Mouse (Mus musculus) WW6 (cell line): Measurements from ENCODE around the gene Dtnbp1.

Experiments used
- DNase-seq: peaks from one replicate; pipeline ENCODE4 v3.0.0-alpha.2; 2013; ENCODE audit warnings: low read depth, low spot score

Dtnbp1 gene

DNA sequence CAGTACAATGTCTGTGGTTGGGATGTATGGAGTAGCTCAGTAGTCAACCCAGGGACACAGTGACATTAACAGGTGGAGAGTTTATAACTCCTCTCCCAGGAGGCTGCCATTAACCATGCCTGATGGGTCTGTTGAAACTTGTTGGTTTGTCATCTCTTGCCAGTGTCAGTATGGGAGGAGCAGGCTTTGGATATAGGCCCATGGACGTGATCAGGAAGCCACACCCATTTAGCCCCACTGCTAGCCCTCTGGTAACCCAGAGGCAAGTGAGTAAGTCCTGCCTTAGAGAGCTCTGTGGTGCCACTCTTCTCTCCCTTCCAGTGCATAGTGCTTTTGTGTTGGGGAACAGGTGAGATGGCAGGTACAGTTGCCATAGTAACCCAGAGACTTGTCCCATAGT lies 97.7 kb downstream of the Dtnbp1 start:
- DNase-seq = no peak

DNA sequence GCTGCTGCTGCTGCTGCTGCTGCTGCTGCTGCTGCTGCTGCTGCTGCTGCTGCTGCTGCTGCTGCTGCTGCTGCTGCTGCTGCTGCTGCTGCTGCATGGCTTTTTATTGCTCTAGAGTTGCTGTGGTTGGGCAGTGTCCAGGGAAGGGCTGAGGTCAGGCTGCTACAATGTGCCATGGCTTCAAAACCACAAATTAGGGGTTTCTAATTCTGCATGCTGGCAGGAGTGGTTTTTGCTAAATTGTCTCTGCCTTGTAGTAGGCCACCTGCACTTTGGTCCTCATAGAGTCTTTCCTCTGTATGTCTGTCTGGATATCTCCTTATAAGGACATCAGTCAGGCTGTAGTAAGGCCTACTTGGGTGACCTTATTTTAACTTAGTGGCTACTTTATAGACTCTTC lies 98.5 kb downstream of the Dtnbp1 start:
- DNase-seq = no peak

DNA sequence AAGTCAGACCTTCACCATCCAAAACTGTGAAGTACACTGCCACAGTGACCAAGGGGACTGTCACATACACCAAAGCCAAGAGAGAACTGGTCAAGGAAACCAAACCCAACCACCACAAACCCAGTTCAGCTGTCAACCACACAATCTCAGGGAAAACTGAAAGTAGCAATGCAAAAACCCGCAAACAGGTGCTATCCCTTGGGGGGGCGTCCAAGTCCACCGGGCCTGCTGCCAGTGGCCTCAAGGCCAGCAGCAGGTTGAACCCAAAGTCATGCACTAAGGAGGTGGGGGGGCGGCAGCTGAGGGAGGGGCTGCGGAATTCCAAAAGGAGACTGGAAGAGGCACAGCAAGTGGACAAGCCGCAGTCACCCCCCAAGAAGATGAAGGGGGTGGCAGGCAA lies 99.6 kb downstream of the Dtnbp1 start:
- DNase-seq = no peak

DNA sequence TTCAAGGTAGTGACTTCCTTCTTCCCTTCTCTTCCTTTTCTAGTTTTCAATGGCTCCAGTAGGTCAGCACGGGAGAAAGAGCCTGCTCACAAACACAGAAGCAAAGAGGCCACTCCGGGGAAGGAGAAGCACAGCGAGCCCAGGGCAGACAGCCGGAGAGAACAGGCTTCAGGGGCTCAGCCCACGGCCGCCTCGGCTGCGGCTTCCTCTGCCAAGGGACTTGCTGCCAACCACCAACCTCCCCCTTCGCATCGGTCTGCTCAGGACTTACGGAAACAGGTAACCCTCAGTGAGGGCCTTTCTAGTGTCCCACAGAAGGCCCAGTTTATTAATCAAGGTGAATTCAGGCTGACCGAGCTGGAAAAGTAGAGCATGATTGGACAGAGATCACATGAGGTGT lies 105.7 kb downstream of the Dtnbp1 start:
- no peak for DNase-seq

DNA sequence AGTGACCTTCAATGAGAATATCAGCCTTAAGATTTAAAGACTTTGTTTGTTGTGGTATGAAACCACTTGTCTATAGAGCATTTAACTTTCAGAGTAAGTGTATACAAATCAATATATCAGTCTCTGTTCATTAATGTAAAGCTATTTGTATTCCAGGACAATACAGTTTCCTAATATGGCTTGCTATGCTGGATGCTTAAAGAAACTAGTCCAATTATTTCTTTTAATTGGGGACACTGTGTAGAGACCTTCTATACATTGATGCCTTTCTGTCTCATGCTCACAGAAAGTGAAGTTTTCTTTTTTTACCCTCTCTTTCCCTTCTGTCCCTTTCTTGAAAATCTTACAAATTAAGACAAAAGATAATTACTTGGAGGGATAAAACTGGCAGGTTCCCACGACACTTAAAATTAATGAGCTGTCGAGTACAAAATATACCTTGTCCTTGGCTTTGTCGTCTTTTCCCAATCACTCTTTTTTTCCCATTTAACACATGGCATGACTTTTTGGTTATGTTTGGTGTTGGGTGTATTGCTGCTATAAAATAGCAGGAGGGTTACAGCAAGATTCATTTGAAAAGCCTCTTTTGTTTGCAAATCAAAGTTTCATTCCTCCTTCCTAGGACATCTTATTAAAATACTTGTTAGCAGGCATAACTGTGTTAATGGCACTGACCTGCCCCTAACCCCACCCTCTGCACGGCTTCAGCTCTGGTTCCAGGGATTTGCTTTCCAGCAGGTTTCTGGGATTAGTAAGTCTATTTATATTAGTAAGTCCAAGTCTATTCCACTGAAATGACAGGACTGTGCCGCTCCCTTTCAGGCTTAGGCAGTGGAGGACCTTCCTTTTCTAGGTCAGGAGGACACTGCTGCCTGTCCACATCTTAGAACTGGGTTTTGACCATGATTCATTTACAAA lies 109.9 kb downstream of the Dtnbp1 start:
- no peak for DNase-seq

DNA sequence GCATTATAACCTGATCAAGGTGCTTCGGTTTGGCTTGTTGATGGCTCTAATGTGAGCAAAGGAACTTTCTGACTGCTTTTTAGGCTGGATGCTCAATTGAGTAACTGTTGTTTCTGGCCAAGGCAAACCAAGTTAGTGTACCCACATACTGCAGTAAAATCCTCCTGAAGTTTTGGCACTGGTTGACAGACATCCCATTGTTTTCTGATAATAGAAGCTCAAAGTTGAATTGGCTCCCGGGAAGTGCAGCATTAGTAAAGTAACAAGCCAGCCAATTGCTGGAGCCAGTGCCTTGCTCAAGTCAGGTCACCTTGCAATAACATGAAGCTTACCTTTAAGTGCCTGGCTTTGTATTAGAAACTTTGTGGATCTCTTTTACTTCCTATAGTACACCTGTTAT lies 111.3 kb downstream of the Dtnbp1 start:
- no peak for DNase-seq

DNA sequence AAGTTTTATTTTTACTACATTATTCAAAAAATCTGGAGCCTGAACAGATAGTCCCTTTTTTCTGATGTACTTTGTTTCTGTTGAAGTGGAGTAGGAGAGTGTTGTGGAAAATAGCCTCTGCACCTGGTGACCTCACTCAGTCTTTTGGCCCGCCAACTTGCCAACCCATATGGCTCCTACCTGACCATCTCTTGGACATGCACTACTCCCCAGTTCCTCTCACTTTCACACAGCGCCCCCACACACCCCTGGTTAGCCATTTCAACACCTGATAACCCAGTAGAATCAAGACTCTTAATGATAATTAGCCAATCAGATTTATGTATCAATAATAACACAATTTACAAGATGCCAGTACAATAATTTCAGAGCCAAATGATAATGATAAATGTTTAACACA lies 115.7 kb downstream of the Dtnbp1 start:
- DNase-seq = no peak

DNA sequence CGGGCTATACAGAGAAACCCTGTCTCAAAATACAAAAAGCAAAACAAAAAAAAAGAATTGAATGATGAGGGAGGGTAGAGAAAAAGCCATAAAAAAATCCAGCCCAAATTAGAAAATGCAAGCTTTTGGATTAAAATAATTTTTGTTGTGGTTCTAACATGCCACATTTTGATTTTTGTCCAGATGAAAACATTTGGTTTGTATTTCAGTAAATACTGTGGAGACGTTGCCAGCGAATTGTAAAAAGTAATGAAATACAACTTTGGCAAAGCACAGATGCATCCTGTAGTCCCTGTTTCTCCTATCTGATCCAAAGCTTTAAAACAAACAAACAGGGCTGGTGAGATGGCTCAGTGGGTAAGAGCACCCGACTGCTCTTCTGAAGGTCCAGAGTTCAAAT lies 120.9 kb downstream of the Dtnbp1 start:
- DNase-seq = no peak

DNA sequence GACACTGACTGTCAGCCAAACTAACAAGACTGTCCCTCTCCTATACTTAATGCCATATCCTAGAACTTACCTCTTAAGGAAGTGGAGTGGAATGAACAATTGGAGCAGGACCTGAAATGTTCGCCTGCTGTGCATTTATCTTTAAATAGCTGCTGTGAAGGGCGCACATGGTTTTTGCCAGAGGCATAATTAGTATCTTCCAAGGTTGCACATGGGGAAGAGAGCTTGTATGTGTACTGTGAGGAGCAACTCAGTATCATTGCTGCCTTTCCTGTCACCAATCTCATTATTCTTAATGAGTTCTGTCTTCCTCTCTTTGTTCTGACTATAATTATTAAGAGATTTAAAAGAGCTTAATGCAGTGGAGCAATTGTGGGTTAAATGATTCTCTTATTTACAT lies 125.1 kb downstream of the Dtnbp1 start:
- no peak for DNase-seq
